Mouse (Mus musculus): ENCODE results near the gene Zfp503. TPM values are rescaled to one million over a fixed set of nuclear protein-coding genes. Genes with fewer than 3 reads are reported as not detected.

The Zfp503 gene
- polyA plus RNA-seq (2016; fragmentation: Nextera tagmentation; extraction: Ambion mirVana) = 2.8 and 4.0 TPM in 2 replicates

DNA sequence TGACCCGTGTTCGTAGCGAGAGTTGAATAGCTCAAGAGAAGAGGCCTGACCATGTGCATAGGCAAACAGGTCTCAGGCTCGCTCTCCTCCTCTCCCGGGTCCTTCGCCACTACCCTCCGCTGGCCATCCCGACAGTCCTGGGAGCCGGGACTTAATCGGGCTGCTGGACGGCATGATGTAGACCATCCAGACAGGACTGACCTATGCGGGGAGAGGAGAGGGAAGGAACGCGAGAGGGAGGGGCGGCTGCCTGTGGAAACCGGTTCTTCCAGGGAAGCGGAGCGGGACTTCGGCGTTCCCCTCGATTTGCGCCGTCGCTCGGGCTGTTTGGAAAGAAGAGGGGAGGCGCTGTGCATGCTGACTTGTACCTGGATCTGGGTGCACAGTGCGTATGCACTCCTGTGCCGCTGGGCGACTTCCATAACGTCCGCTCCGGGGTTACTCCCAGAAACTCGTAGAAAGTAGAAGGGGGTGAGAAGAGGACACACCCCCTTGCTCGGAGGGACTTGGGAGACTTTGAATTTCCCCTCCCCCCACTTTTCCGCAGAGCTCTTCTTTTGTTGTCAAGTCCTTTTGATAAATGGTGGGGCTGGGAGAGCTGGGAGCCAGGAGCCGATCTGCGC, at the start of gene Zfp503:
Zfp503 (minus strand) TSS at position 311 of the 623 bp plus-strand sequence.
- H3K9me3 ChIP-seq (replicated peaks) = no peaks in the 10 kb centered on the region
- WGBS (ENCODE audit: insufficient replicate concordance) = 4% methylated on average over 36 of the region's 37 CpGs
- H3K4me1 ChIP-seq = peaks cover 39% of the 10 kb centered on the region
- peaks cover 100% of the 10 kb centered on the region for H3K27me3 ChIP-seq (replicated peaks)
- no peak within 1 kb of the TSS for H3K27ac ChIP-seq
- H3K36me3 ChIP-seq = 0 out of 2 replicates have a peak, but pooled peaks cover 5% of the 10 kb centered on the region
- H3K4me3 ChIP-seq = peak within 1 kb of the TSS; percentile 60
- H3K4me2 ChIP-seq = peak within 1 kb of the TSS; percentile 69
- no peak within 1 kb of the TSS for H3K9ac ChIP-seq
- 0 out of 2 replicates have a peak, but pooled peaks have one; percentile 23 for ATAC-seq

DNA sequence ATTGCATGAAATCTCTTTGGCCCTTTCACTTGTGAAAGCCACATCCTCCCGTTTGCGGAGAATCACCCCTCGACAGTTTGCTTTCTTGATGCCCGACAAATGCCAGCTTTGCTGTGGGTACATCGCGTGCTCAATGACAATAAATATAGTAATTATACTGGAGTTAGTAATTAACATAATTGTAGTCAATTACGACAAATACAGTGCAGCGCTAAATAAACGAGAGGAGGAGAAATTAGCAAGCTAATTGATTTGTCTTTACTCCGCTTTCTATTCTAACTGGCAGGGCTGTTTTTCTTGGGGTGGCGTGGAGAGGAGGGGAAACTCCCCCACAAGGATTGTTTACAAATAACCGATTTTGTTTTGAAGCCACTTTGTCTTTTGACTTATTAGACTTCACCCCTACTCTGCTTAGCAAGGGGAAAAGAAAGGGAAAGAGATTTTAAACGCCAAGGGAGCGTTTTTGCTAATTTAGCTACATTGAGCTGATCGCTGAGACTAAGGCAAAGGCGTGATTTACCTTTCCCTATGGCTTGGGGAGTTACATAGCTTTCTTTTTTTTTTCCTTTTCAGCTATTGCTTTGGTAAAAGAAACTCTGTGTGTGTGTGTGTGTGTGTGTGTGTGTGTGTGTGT, 48.2 kb upstream of the Zfp503 start:
- WGBS (ENCODE audit: insufficient replicate concordance) = 74% methylated on average over 16 of the region's 16 CpGs
- Histone ChIP-seq H3K9me3 (replicated peaks) (no peaks in the 10 kb centered on the region), H3K27me3 (replicated peaks) (no peaks in the 10 kb centered on the region), H3K4me3 (no peak overlapping the region), H3K4me2 (no peak overlapping the region), H3K27ac (no peak overlapping the region), H3K36me3 (no peaks in the 10 kb centered on the region), H3K9ac (no peak overlapping the region), H3K4me1 (no peaks in the 10 kb centered on the region)
- ATAC-seq = no peak

DNA sequence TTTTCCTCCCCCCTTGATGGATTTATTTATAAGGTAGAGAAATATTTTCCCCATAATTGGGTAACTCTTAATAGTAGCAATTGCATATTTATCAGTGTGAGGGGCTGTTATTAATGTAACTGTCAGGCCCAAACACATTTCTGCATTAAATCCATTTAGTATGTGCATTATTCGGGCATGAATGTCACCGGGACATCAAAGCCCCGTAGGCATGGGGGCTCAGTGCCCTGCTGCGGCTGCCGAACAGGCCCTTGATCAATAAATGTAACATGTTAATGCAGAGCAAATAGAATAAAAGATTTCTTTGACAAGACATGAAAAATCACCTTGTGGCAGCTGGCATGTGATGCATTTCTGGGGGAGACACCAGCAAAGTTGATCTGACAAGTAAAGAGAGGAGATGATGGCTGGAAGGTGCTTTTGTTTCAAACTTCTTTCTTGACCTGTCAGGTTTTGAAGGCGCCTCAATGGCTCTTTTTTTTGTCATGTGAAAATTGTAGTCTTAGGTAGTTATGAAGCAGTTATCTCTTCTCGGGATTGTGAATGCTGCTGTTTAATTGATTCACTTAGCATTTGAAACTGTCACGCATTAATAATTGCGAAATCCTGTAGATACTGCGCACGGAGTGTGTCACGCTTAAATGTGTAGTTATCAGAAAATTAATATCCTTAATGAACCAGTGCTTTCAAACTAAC, 47.5 kb upstream of the Zfp503 start:
- no peaks in the 10 kb centered on the region for H3K27me3 ChIP-seq (replicated peaks)
- H3K9ac ChIP-seq = no peak overlapping the region
- no peak for ATAC-seq
- H3K27ac ChIP-seq = no peak overlapping the region
- H3K9me3 ChIP-seq (replicated peaks) = no peaks in the 10 kb centered on the region
- no peaks in the 10 kb centered on the region for H3K36me3 ChIP-seq
- H3K4me1 ChIP-seq = no peaks in the 10 kb centered on the region
- no peak overlapping the region for H3K4me3 ChIP-seq
- 81% methylated on average over 12 of the region's 12 CpGs for WGBS (ENCODE audit: insufficient replicate concordance)
- no peak overlapping the region for H3K4me2 ChIP-seq

DNA sequence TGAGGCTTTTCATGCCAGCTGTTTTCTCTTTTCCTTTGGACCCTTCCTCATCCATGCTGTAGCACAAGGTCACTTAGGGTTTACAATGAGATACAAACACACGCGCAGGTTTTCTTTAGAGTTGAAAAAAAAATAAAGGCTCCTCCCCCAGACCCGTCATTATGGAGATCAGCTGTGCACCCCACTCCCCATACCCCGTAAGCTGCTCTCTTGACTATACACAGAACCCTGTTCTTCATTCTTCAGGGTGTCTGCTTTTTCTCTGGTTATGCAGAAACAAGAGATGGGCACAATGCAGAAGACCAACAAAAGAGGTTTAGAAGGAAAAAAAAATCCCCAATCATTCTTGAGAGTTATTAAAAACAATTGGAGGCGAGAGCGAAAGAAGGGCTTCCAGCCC, 46.9 kb upstream of the Zfp503 start:
- Histone ChIP-seq H3K4me2 (no peak overlapping the region), H3K27me3 (replicated peaks) (no peaks in the 10 kb centered on the region), H3K36me3 (no peaks in the 10 kb centered on the region), H3K4me1 (no peaks in the 10 kb centered on the region), H3K27ac (no peak overlapping the region), H3K4me3 (no peak overlapping the region), H3K9ac (no peak overlapping the region), H3K9me3 (replicated peaks) (no peaks in the 10 kb centered on the region)
- WGBS (ENCODE audit: insufficient replicate concordance) = 75% methylated on average over 6 of the region's 6 CpGs
- no peak for ATAC-seq

DNA sequence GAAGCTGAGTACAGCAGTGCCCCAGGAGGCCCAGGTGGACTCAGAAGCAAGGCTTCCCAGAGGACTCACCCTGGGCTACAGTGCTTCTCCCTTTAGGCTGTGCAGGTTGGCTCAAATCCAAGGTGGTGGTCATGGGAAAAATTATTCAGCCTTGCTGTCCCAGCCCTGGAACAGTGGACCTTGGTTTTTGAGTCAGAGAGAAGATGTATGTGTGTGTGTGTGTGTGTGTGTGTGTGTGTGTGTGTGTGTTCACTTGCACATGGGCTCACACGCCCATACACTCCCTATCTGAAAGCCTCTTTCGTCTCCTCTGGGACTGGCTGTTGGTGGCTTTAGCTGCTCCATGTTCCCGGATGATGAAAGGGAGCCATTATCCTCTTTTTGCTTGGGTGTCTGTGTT, 46.5 kb upstream of the Zfp503 start:
- WGBS (ENCODE audit: insufficient replicate concordance) = 49% methylated on average over 3 of the region's 3 CpGs
- Histone ChIP-seq H3K27ac (no peak overlapping the region), H3K4me2 (no peak overlapping the region), H3K36me3 (no peaks in the 10 kb centered on the region), H3K9me3 (replicated peaks) (no peaks in the 10 kb centered on the region), H3K27me3 (replicated peaks) (no peaks in the 10 kb centered on the region), H3K4me3 (no peak overlapping the region), H3K9ac (no peak overlapping the region), H3K4me1 (no peaks in the 10 kb centered on the region)
- no peak for ATAC-seq

DNA sequence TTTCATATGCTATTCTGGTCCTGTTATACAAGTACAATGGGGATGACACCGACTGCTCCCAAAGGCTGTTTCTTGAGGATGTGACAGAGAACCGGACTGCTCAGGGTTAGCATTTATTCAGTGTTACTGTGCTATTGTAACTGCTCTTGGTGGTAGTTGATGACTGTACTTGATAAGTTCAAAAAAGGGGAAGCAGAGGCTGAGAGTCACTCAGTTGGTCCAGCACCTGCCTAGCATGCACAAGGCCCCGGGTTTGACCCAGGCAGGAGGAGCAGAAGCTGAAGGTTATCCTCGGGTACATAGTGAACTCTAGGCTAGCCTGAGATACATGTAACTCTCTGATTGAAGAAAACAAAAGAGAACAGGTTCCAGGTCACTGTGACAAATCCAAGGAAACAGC, 34.1 kb upstream of the Zfp503 start:
- Histone ChIP-seq H3K27ac (no peak overlapping the region), H3K9me3 (replicated peaks) (no peaks in the 10 kb centered on the region), H3K4me3 (no peak overlapping the region), H3K36me3 (no peaks in the 10 kb centered on the region), H3K4me1 (peaks cover 21% of the 10 kb centered on the region), H3K27me3 (replicated peaks) (no peaks in the 10 kb centered on the region), H3K4me2 (no peak overlapping the region), H3K9ac (no peak overlapping the region)
- ATAC-seq = no peak
- WGBS (ENCODE audit: insufficient replicate concordance) = 36% methylated on average over 4 of the region's 4 CpGs

DNA sequence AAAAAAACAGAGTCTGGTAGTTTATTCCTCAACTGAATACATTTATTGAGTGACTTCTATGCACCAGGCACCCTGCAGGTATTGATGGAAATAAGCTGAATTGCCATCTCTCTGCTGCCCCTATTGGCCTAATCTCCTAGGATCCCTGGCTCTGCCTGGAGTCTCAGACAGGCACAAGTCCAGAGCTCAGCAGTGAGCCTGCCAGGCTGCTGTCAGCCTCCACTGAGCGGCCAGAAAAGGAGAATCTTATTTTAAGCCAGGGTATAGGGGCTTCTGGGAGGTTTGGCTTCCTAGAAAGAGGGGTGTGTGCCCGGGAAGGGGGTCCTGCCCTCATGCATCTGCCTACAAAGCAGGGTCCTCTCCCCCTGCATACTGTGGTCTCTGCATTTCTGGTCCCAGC, 31.5 kb upstream of the Zfp503 start:
- WGBS (ENCODE audit: insufficient replicate concordance) = 30% methylated on average over 2 of the region's 2 CpGs
- H3K4me2 ChIP-seq = peak overlapping the region; percentile 15; the same call in 1 of the 2 replicates
- no peak for ATAC-seq

DNA sequence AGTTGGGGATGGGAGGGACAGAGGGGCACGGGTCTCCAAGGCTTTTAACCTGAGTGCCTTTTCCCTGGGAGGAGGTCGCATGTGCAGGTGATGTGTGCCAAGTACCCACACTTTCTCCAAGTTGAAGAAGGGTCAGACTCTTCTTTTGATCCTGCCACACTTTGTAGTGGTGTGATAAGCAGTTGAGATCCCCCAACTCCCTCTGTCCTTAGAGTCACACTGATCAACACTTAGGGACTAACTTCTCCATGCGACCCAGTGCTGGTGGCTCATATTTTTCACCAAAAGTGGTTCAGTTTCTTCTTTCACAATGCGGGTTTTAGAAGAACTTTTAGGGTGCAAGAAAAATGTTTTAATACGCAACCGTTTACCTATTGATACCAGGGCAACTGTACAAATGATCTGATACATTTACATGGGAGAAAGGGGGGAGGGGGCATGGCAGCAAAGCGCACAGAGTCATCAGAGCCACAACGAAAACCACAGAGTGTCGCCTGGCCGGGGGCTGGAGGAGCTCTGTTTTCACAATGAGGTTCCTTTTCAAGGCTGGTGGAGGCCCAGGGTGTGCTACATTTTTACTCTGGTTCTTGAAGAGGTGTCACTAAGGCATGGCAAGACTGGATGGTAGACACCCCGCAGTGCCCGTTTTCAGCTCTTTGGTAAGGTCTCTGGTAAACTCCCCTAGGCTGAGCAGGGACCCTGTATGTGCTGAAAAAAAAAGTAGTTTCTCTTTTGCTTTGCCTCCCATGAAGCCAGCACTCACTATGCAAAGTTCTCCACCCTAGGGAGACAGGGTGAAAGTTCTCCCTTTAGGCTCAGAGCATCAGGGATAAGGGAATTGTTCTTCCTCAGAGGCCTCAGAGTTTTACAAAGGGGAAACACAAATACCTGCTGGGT, 30.8 kb upstream of the Zfp503 start:
- Histone ChIP-seq H3K4me1 (peaks cover 21% of the 10 kb centered on the region), H3K9ac (peak overlapping the region; percentile 63), H3K36me3 (no peaks in the 10 kb centered on the region), H3K27me3 (replicated peaks) (peaks cover 22% of the 10 kb centered on the region; the same call in 1 of the 2 replicates), H3K4me3 (peak overlapping the region; percentile 58), H3K9me3 (replicated peaks) (no peaks in the 10 kb centered on the region), H3K27ac (0 out of 2 replicates have a peak overlapping the region, but pooled peaks have one; percentile 29), H3K4me2 (peak overlapping the region; percentile 81)
- WGBS (ENCODE audit: insufficient replicate concordance) = 4% methylated on average over 12 of the region's 12 CpGs
- no peak for ATAC-seq

More for the DNA sequence above, 31.5 kb upstream of the Zfp503 start:
- no peak overlapping the region for H3K4me3 ChIP-seq
- peaks cover 21% of the 10 kb centered on the region for H3K4me1 ChIP-seq
- H3K9me3 ChIP-seq (replicated peaks) = no peaks in the 10 kb centered on the region
- H3K36me3 ChIP-seq = no peaks in the 10 kb centered on the region
- H3K27ac ChIP-seq = 0 out of 2 replicates have a peak overlapping the region, but pooled peaks have one; percentile 18
- H3K9ac ChIP-seq = no peak overlapping the region
- H3K27me3 ChIP-seq (replicated peaks) = peaks cover 15% of the 10 kb centered on the region; the same call in 1 of the 2 replicates

DNA sequence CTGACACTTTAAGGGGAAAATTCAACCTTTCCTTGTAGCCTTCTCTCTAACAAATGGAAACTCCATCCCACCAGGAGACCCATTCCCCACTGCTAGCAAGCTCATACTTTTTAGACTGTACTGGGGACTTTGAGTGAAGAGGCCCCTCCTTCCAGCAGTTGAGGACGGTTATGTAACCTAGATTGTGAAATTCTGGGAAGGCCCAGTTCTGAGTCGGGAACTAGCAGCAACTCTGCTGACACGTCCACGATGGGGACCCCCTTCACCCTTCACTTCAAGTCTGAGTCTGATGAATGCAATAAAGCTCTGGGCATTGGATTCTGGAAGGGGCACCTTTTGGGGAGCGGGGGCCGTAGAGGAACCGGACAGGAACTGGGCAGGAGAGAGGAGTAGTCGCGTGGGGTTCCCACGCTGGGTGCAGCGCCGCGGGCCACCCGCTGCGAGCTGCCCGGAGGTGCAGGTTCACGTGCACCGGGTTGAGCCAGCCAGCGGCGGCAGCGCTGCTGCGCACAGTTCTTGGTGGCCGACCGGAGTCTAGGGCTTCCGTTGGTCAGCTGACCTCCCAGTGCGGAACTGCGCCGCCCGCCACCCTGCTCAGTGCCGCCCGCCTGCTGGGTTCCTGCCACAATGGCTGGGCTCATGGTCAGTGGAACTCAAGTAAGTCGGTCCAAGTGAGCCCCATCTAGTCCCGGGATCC, 30.0 kb upstream of the Zfp503 start, which contains the start of gene Lrmda:
Lrmda (plus strand) TSS at position 461 of the 697 bp plus-strand sequence.
- 0 out of 2 replicates have a peak within 1 kb of the TSS, but pooled peaks have one; percentile 29 for H3K27ac ChIP-seq
- no peaks in the 10 kb centered on the region for H3K36me3 ChIP-seq
- 2% methylated on average over 33 of the region's 33 CpGs for WGBS (ENCODE audit: insufficient replicate concordance)
- peak within 1 kb of the TSS; percentile 81 for H3K4me2 ChIP-seq
- ATAC-seq = peak; percentile 82
- H3K4me3 ChIP-seq = peak within 1 kb of the TSS; percentile 58
- peaks cover 21% of the 10 kb centered on the region for H3K4me1 ChIP-seq
- H3K27me3 ChIP-seq (replicated peaks) = peaks cover 26% of the 10 kb centered on the region; the same call in 1 of the 2 replicates
- H3K9me3 ChIP-seq (replicated peaks) = no peaks in the 10 kb centered on the region
- H3K9ac ChIP-seq = peak within 1 kb of the TSS; percentile 63

DNA sequence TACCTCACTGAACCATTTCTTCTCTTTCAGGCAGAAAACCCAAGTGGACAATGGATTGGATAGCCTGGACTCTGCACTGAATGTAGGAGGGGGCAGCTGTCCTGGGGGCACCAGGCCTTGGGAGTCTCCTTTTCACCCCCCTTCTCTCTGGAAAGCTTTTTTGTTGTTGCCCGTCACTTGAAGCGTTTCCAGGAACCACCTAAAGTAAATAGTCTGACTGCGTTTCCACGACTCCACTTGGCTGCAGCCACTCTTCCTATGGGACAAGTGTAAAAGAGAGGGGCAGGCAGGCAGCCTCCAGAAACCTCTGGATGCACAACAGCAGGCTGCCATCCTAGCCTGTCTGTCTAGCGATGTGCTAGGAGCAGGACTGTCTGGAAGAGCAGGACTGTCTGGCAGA, 27.6 kb upstream of the Zfp503 start:
- WGBS (ENCODE audit: insufficient replicate concordance) = 74% methylated on average over 5 of the region's 5 CpGs
- Histone ChIP-seq H3K9me3 (replicated peaks) (no peaks in the 10 kb centered on the region), H3K27ac (no peak overlapping the region), H3K4me1 (peaks cover 21% of the 10 kb centered on the region), H3K36me3 (no peaks in the 10 kb centered on the region), H3K4me3 (no peak overlapping the region), H3K4me2 (no peak overlapping the region), H3K9ac (no peak overlapping the region), H3K27me3 (replicated peaks) (peaks cover 43% of the 10 kb centered on the region)
- ATAC-seq = no peak

DNA sequence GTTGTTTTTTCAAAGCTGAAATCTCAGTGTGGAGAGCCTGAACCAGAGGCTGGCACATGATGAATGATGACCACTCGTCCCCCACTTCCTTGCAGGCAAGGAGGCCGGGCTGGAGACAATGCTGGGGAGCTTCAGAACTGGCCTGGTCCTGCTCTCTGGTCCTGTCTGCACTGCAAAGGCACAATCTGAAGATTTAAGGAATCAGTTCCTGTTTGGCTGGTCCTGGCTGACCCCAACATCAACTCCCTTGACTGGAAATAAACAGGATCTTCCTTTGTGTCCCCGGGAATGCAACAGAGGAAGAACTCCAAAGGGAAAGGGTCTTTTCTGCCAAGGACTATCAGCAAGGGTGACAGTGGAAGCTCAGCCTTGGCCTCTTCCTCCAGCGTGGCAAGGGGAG, 25.4 kb upstream of the Zfp503 start:
- no peaks in the 10 kb centered on the region for H3K9me3 ChIP-seq (replicated peaks)
- 25% methylated on average over 4 of the region's 4 CpGs for WGBS (ENCODE audit: insufficient replicate concordance)
- H3K9ac ChIP-seq = no peak overlapping the region
- H3K4me3 ChIP-seq = no peak overlapping the region
- H3K36me3 ChIP-seq = no peaks in the 10 kb centered on the region
- H3K4me2 ChIP-seq = no peak overlapping the region
- peaks cover 53% of the 10 kb centered on the region for H3K27me3 ChIP-seq (replicated peaks)
- H3K4me1 ChIP-seq = peaks cover 12% of the 10 kb centered on the region
- H3K27ac ChIP-seq = no peak overlapping the region
- no peak for ATAC-seq
